Mouse (Mus musculus) gastrocnemius, adult 2 months (tissue): ENCODE data around the gene Prdx3. TPM values are rescaled to one million over a fixed set of nuclear protein-coding genes. Genes with fewer than 3 reads are reported as not detected.

Source experiments
- DNase-seq: peaks from one replicate; pipeline ENCODE4 v3.0.0; 2022
- H3K27ac ChIP-seq: fragments of 200-600 bp; 2 replicates; pipeline ENCODE4 v1.8.1; 2022; ENCODE audit warnings: mild to moderate bottlenecking
- H3K4me3 ChIP-seq: fragments of 200-600 bp; 2 replicates; pipeline ENCODE4 v1.8.1; 2022; ENCODE audit warnings: mild to moderate bottlenecking, moderate library complexity
- CTCF ChIP-seq: fragments of 200-600 bp; IDR thresholded peaks from 2 replicates; pipeline ENCODE4 v1.8.1; 2022; ENCODE audit warnings: antibody characterized with exemption, mild to moderate bottlenecking, moderate library complexity
- intact Hi-C: fragments of 180-260 bp; cut with DNase I; formaldehyde crosslinking; loops from one replicate; pipeline ENCODE4 v1.15.1; 2025
- long read RNA-seq, 2 experiments: library from polyadenylated mRNA; stranded (forward); transcript quantifications; one replicate each; pipeline ENCODE4 v2.0.0; 2021
- total RNA-seq, 2 experiments: library from RNA; stranded (reverse); gene quantifications; 2 replicates each; pipeline ENCODE4 v1.2.3; 2021

The Prdx3 gene
- total RNA-seq, result 100 to 1,000 TPM; 207 to 240 TPM
- long read RNA-seq, experiment 1, transcript Prdx3-201 (7 exons, 1,478 nt), result major isoform, 222 of 227 reads
- long read RNA-seq, experiment 1, partial matches to known transcripts, result 4 of 227 reads
- long read RNA-seq, experiment 1, other reads (novel, unspliced or antisense), result 1 of 227 reads
- long read RNA-seq, experiment 2, transcript Prdx3-201 (7 exons, 1,478 nt), result major isoform, 309 of 312 reads
- long read RNA-seq, experiment 2, partial matches to known transcripts, result 3 of 312 reads
- long read RNA-seq, experiment 2, other reads (novel, unspliced or antisense), result 0 of 312 reads

GRCm38 (mm10) chr19:60874064-60874694 lies at the start of gene Prdx3:
Prdx3 (minus strand) TSS chr19:60874556.
- TF ChIP-seq CTCF, result peak; percentile 26; the same call in 1 of the 2 replicates
- peak within 1 kb of the TSS; percentile 98 for H3K27ac ChIP-seq
- DNase-seq, result peak; percentile 98
- intact Hi-C loops, result loop anchor here (1.0 kb wide), 1 partner anchor 15 kb away; the partner anchor contains the start of gene Grk5
- H3K4me3 ChIP-seq, result peak within 1 kb of the TSS; percentile 94

GRCm38 (mm10) chr19:60916869-60917570 lies 42.7 kb upstream of the Prdx3 start:
- Histone ChIP-seq H3K4me3 (no peak overlapping the region), H3K27ac (no peak overlapping the region)
- intact Hi-C loops, result no loop called here
- no peak for DNase-seq
- TF ChIP-seq CTCF, result no peak

GRCm38 (mm10) chr19:60915862-60916261 lies 41.5 kb upstream of the Prdx3 start:
- intact Hi-C loops, result no loop called here
- H3K4me3 ChIP-seq, result no peak overlapping the region

GRCm38 (mm10) chr19:60915236-60915635 lies 40.9 kb upstream of the Prdx3 start:
- H3K4me3 ChIP-seq, result no peak overlapping the region
- no peak for TF ChIP-seq CTCF
- intact Hi-C loops, result no loop called here
- H3K27ac ChIP-seq, result no peak overlapping the region; the same call in 1 of the 2 replicates
- no peak for DNase-seq

More at GRCm38 (mm10) chr19:60915862-60916261, 41.5 kb upstream of the Prdx3 start:
- DNase-seq, result no peak
- TF ChIP-seq CTCF, result no peak
- no peak overlapping the region for H3K27ac ChIP-seq

GRCm38 (mm10) chr19:60911653-60912052 lies 37.3 kb upstream of the Prdx3 start:
- H3K4me3 ChIP-seq, result no peak overlapping the region
- DNase-seq, result no peak
- no peak for TF ChIP-seq CTCF
- intact Hi-C loops, result no loop called here
- no peak overlapping the region for H3K27ac ChIP-seq

- Histone ChIP-seq H3K4me3 (no peak overlapping the region), H3K27ac (no peak overlapping the region)
- no peak for DNase-seq
- no peak for TF ChIP-seq CTCF
- intact Hi-C loops, result no loop called here
Measured at GRCm38 (mm10) chr19:60910304-60910703, 35.9 kb upstream of the Prdx3 start.

- no peak for TF ChIP-seq CTCF
- H3K27ac ChIP-seq, result no peak overlapping the region
- DNase-seq, result no peak
- intact Hi-C loops, result no loop called here
- no peak overlapping the region for H3K4me3 ChIP-seq
Measured at GRCm38 (mm10) chr19:60905477-60905876, 31.1 kb upstream of the Prdx3 start.

GRCm38 (mm10) chr19:60903971-60904370 lies 29.6 kb upstream of the Prdx3 start:
- H3K4me3 ChIP-seq, result no peak overlapping the region
- TF ChIP-seq CTCF, result no peak
- no peak overlapping the region for H3K27ac ChIP-seq
- intact Hi-C loops, result no loop called here
- DNase-seq, result no peak

GRCm38 (mm10) chr19:60903139-60903538 lies 28.8 kb upstream of the Prdx3 start:
- TF ChIP-seq CTCF, result no peak
- Histone ChIP-seq H3K4me3 (no peak overlapping the region), H3K27ac (no peak overlapping the region)
- no peak for DNase-seq
- intact Hi-C loops, result no loop called here

GRCm38 (mm10) chr19:60895251-60895880 lies 21.0 kb upstream of the Prdx3 start:
- intact Hi-C loops, result no loop called here
- Histone ChIP-seq H3K27ac (peak overlapping the region; percentile 78), H3K4me3 (peak overlapping the region; percentile 26)
- no peak for DNase-seq
- TF ChIP-seq CTCF, result no peak

GRCm38 (mm10) chr19:60891934-60892547 lies 17.7 kb upstream of the Prdx3 start:
- Histone ChIP-seq H3K4me3 (peak overlapping the region; percentile 99), H3K27ac (peak overlapping the region; percentile 73)
- intact Hi-C loops, result loop anchor here (5.0 kb wide), 2 partner anchors 55 to 170 kb away; no protein-coding TSS in a partner anchor
- peak; percentile 73 for DNase-seq
- peak; percentile 95 for TF ChIP-seq CTCF

- Histone ChIP-seq H3K4me3 (peak overlapping the region; percentile 99), H3K27ac (peak overlapping the region; percentile 73)
- intact Hi-C loops, result loop anchor here (5.0 kb wide), 2 partner anchors 54 to 171 kb away; no protein-coding TSS in a partner anchor
- no peak for DNase-seq
- TF ChIP-seq CTCF, result no peak
Measured at GRCm38 (mm10) chr19:60891123-60891470, 16.7 kb upstream of the Prdx3 start.
